Mouse (Mus musculus): ENCODE measurements around the gene Dlec1.
A peak's percentile ranks its signal among the peaks of the same experiment; 100 is the strongest.

The Dlec1 gene

DNA sequence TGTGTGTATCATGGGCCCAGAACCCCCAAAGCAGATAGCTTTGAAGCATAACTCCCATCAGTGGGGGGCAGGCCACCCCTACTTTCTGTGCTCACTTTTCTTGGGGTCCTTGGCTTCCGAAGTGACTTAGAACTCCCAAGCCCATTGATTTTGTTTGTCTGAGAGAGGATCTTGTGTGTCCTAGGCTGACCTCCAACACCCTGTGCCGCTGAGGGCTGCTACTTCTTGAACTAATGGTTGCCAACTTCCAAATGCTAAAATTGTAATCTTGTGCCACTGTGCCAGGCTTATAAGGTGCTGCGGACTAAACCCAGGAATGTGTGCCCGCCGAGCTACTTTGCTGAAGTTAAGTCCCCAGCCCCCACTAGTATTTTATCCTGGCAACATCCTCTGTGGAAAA is 11.8 kb upstream of the Dlec1 start:
- DNase-seq (ENCODE audit: low spot score): no peak

DNA sequence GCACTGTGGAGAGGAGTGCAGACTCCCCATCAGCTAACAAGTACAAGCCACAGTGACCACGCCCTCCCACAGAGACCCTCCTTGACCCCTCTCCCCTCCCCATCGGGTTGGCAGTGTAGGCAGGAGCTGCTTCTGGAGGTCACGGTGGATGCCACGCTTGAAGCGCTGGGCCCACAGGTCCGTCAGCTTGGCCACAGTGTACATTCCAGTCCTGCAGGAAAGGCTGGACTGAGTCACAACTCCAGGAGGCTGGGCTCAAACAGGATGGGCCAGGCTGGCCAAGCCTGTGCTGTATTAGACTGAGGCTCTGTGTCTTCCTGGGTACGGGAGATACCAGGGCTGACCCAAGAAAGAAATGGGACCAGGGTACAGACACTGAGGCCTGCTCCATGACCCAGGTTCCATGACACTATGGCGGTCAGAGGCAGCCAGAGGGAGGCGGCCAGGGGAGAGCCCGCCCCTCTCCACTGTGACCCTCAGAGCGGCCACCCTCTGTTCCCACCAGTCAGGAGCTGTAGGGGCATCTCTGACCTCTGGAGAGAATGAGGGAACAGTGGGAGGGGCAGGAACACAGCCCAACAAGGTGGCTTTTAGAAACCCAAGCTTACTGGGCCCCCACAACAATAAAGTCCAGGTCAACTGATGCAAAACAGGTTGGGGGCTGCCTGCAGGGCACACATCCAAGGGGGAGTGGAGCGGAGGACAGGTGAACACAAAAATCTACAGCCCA is 10.5 kb upstream of the Dlec1 start:
- DNase-seq (ENCODE audit: low spot score): no peak

- no peak for DNase-seq (ENCODE audit: low spot score)
These were observed 9.5 kb upstream of the Dlec1 start for GRCm38 (mm10) chr9:119092473-119093418.

DNA sequence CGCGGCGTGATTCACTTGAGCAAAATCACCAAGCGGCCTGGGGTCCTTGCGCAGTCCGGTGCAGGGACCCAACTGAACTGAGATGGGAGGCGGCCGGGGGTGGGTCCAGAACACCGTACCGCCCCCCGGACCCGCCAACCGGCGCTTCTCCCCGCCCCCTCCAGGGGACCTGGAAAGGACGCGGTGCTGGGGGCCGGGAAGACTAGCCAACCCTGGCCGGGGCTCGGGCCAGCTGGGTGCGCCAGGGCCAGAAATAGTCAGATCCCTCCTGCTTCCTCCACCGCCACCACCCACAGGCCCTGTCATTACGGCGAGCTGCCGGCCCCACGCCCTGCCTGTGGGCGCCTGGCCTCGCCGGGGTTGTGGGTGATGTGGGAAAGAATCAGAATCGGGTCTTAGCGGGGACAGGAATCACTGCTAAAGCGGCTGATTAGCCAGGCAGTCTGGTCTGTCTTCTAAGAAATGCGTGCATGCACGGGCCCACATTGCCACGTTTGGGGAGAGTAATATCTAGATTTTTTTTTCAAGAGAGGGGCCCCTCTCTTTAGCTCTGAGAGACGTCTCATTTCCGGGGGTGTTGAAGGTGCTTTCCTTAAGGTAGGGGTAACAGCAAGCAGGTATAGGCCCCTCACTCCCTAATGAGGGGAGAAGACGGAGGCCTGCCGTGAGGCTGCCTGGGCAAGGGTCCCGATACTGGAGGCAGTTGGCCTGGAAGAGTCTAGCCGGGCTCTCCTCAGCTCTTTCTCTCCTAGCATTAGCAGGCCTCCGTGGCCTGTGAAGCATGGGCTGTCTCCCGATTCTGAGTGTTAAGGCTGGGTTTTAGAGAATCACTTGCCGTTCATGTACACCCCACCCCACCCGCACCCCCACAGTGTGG is 8.6 kb upstream of the Dlec1 start, which contains the start of gene Plcd1:
TSS of gene Plcd1 (minus strand) at position 84 of the 877 bp plus-strand sequence.
- no peak for DNase-seq (ENCODE audit: low spot score)

GRCm38 (mm10) chr9:119094462-119095109 is 7.7 kb upstream of the Dlec1 start:
- no peak for DNase-seq (ENCODE audit: low spot score)

DNA sequence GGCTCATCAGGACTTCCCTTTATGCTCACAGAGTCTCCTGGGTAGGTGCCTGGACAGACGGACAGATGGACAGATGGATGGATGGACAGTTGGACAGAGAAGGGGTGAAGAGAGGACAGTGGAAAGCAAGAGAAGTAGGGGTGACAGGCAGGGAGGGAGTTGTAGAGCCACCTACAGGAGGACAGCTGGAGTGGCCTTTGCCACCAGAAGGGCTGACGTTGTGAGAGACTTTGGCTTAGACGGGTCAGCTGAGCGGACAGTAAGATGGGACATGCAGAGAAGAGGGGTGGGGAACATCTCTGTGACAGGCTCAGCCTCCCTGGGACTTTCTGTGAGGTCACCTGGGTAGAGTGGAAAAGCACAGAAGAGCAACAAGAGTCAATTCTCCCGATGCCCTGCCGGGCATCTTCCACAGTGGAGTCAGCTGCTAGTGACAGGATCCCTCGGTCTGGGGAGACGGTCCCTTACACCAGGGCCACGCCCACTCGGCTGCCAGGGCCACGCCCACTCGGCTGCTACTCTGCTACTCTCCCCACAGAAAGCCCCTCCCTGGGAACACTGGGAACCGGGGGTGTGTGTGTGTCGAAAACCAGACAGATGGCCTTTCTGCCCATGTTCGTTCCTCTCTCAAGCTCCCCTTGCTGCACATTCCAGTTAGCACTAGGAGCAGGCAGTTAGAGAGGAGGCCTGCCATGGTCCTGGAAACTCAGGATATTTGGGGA is 1.9 kb upstream of the Dlec1 start:
- DNase-seq (ENCODE audit: low spot score): no peak

DNA sequence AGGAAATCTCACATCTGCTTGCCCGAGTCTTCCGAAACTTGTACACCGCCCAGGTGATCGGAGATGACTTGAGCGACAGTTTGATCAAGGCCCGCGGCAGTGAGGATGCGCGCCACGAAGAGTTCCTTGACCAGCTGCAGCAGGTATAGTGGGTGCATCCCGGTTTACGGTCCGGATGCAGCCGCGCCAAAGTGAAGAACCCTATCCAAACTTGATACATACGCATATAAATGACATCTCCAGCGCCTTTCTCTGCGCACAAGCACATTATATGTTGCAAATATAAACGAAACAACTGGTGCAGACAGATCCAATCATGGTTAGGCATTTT is 470 bp downstream of the Dlec1 start:
- no peak for DNase-seq (ENCODE audit: low spot score)

DNA sequence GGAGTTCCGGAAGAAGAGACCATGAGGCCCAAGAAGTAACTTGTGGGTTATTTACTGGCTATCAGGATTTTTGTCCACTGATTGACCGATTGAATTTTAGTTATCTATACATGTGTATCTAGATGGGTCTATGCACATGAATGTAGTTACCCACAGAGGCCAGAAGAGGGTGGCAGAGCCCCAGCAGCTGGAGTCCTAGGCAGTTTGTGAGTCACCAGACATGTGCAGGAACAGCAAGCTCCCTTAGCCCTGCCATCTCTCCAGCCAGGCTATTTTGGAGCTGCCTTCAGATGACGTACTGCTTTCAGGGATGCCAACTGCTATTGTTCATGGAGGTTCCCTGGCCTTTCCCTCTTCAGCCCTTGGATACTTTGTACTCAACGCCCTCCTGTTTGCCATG is 5.3 kb downstream of the Dlec1 start:
- DNase-seq (ENCODE audit: low spot score): peak; percentile 8

- no peak for DNase-seq (ENCODE audit: low spot score)
These were observed 7.5 kb downstream of the Dlec1 start for GRCm38 (mm10) chr9:119109685-119110353.

DNA sequence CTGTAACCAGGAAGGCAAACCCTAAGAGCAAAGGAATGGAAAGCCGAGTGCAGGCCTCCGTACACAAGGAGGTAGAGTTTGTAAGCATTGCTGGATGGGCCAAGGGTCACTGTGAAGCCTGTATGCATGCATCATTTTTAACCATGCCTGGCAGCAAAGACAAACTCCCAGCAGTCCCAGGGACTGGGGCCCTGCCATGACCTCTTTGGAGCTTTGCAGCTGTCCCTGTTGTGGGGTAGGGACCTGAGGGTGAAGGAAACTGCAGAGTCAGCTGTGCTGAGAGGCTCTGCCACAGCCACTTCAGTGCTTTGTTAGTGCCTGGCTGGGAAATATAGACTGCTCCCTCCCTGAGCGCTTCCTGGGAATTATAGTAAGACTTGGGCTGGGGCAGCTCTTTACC is 8.4 kb downstream of the Dlec1 start:
- DNase-seq (ENCODE audit: low spot score): no peak

GRCm38 (mm10) chr9:119114911-119115310 is 12.6 kb downstream of the Dlec1 start:
- DNase-seq (ENCODE audit: low spot score): no peak

DNA sequence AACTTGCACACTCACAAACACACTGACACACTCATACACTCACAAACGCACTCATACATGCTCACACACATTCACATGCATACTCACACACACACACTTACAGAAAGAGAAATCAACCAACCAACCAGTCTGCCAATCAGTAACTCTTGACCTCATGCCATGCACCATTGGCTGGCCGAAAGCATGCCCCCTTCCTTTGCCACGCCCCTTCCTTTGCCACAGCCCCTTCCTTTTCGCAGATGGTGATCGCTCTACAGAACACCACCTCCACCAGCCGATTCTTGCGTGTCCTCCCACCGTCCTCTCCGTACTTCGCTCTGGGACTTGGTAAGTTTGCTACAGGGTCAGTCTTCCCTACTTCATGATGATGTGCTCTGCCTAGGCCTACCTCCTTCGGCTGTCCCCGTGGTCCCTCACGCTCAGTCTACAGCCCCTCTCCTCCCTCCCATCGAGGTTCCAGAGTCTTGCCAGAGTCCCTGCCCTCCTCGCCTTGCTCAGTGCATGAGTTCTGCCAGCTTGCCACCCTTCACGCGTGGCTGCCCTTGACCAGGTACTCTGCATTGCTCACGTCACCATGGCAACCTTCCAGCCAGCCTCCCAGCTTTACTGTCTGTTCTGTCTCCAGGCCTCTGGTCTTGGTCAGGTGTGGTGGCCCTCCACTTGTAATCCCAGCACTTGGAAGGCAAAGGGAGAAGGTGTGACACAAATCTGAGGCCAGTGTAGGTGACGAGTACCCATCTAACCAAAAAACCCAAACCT is 17.3 kb downstream of the Dlec1 start:
- no peak for DNase-seq (ENCODE audit: low spot score)

DNA sequence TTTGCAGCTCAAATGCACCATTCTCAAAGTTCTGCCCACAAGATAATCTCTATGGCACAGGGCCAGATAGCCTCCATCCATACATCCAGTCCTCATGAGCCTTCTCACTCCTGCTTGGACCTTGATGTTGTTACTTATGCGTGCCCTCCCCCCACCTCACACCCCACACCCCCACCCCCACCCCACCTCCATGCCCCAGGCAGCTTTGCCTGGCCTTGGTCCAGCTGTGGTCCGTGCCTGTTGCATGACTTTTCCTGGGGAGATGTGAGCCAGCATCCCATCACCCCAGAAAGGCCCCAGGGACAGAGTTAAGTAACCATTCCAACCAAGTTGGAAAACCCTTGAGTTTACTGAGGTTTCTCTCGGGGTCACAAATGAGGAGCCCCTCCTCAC is 17.9 kb downstream of the Dlec1 start:
- no peak for DNase-seq (ENCODE audit: low spot score)

GRCm38 (mm10) chr9:119122596-119123369 is 20.5 kb downstream of the Dlec1 start:
- no peak for DNase-seq (ENCODE audit: low spot score)

DNA sequence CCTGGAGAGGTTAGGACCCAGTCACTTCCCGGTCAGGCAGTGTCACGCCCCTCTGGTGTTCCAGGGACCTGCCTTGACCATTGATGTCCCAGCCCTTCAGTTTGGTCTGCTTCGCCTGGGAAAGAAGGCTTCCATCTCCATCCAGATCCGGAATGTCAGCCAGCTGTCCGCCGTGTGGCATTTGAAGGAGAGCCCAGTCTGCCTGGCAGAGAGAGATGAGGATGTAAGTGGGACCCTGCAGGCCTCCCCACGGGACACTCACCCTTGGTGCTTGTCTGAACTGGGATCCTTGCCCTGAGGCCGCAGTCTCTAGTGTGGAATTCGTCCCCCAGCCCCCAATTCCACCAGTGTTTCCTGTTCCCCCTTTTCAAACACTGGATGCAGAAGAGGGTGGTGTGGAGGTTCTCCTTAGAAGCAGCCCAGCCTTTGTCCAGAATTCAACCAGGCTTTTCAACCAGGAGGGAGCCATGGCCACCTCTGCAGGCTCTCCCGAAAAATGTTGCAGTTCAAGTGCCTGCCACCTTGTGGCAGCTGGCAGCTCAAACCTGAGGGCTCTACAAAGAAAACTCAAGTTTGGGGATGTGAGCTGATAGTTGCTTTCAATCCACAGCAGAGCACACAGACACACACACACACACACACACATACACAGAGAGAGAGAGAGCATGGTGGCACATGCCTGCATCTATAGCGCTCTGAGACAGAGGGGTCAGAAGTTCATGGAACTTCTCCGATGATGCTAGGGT is 26.3 kb downstream of the Dlec1 start:
- no peak for DNase-seq (ENCODE audit: low spot score)

DNA sequence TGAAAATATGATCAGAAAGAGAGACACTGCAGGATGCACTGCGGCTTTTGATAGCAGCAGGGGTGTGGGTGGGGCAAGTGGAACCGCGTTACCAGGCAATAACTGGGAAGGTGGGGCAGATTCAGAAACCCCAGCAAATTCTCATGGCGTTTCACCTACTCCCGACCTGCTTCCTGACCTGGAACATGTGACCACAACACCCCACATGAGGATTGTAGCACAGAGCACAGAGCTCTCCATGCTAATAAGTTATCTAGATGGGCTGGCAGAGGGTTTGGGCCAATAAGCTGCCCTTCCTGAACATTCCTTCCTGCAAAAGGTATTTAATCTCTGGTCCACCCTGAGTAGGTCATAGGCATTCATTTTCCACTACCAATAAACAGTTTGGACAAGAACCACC is 28.4 kb downstream of the Dlec1 start:
- DNase-seq (ENCODE audit: low spot score): no peak

GRCm38 (mm10) chr9:119138836-119139235 is 36.6 kb downstream of the Dlec1 start:
- no peak for DNase-seq (ENCODE audit: low spot score)

- DNase-seq (ENCODE audit: low spot score): no peak
These were observed 39.8 kb downstream of the Dlec1 start for GRCm38 (mm10) chr9:119142066-119142465.

Data from c-Kit-positive CD71-positive TER-119-positive erythroid progenitor cells, embryonic 14.5 days (primary cell).